ENCODE assay signal across 12 mouse cellular contexts in genomic region chr9:49961329-49961728, GRCm38 (mm10).
A peak's percentile ranks its signal among the peaks of the same experiment; 100 is the strongest.
DNase-seq lines count a peak whose midpoint lies in the region; ATAC-seq and TF ChIP-seq lines count a peak whose summit lies in the region.
"Had no signal": no experiment of that assay in that cellular context is flagged by ENCODE, and none has a peak within 500 bp of the region (broad histone marks: within the 10 kb centered on the region; RNA-seq: fewer than 3 reads in every experiment).

No protein-coding gene starts in this region.

- no peak for TF ChIP-seq POLR2A in cerebellum, adult 2 months (IDR thresholded peaks at IDR 0.05; ENCODE audit: borderline replicate concordance, insufficient read depth, low read length)

- H3K36me3 ChIP-seq in hindbrain, embryonic 13.5 days, result no peaks in the 10 kb centered on the region
- no peaks in the 10 kb centered on the region for H3K36me3 ChIP-seq in hindbrain, embryonic 14.5 days (replicated peaks; ENCODE audit: control insufficient read depth, insufficient read depth)
- no peaks in the 10 kb centered on the region for H3K36me3 ChIP-seq in neural tube, embryonic 11.5 days (ENCODE audit: control insufficient read depth, insufficient read depth, low read length)
- H3K36me3 ChIP-seq: embryonic facial prominence, embryonic 12.5 days had no signal

- H3K27me3 ChIP-seq in hindbrain, embryonic 13.5 days, result no peaks in the 10 kb centered on the region
- H3K27me3 ChIP-seq in hindbrain, embryonic 14.5 days (ENCODE audit: control insufficient read depth, insufficient read depth, low read length), result no peaks in the 10 kb centered on the region
- H3K27me3 ChIP-seq in neural tube, embryonic 11.5 days (ENCODE audit: control insufficient read depth, insufficient read depth, low read length), result no peaks in the 10 kb centered on the region
- no peaks in the 10 kb centered on the region for H3K27me3 ChIP-seq in cerebellum, adult 2 months (ENCODE audit: control insufficient read depth, insufficient read depth, low read length)

- no peaks in the 10 kb centered on the region for H3K9me3 ChIP-seq in hindbrain, embryonic 13.5 days
- no peaks in the 10 kb centered on the region for H3K9me3 ChIP-seq in hindbrain, embryonic 14.5 days (ENCODE audit: control insufficient read depth, low read length)
- H3K9me3 ChIP-seq in neural tube, embryonic 11.5 days (ENCODE audit: control insufficient read depth, low read length), result no peaks in the 10 kb centered on the region
- H3K9me3 ChIP-seq: embryonic facial prominence, embryonic 12.5 days had no signal

- no peak for ATAC-seq in hindbrain, embryonic 13.5 days (ENCODE audit: low FRiP score)
- no peak for ATAC-seq in hindbrain, embryonic 14.5 days (ENCODE audit: low FRiP score)
- ATAC-seq in neural tube, embryonic 11.5 days (ENCODE audit: insufficient read depth, low FRiP score, low TSS enrichment), result no peak
- ATAC-seq: forebrain, embryonic 16.5 days had no signal

- peak overlapping the region; percentile 52 for H3K27ac ChIP-seq in hindbrain, embryonic 13.5 days
- H3K27ac ChIP-seq in hindbrain, embryonic 14.5 days, result no peak overlapping the region
- 0 out of 2 replicates have a peak overlapping the region, but pooled peaks have one; percentile 5 for H3K27ac ChIP-seq in neural tube, embryonic 11.5 days (ENCODE audit: low read depth, low read length)
- no peak overlapping the region for H3K27ac ChIP-seq in cerebellum, adult 2 months (ENCODE audit: insufficient read depth, low read length)
- H3K27ac ChIP-seq: embryonic facial prominence, embryonic 12.5 days; layer of hippocampus, adult 2 months had no signal

- no peak overlapping the region for H3K9ac ChIP-seq in hindbrain, embryonic 13.5 days
- no peak overlapping the region for H3K9ac ChIP-seq in hindbrain, embryonic 14.5 days
- H3K9ac ChIP-seq in neural tube, embryonic 11.5 days (ENCODE audit: low read length), result no peak overlapping the region
- H3K9ac ChIP-seq: embryonic facial prominence, embryonic 12.5 days had no signal

- peaks cover 49% of the 10 kb centered on the region for H3K4me1 ChIP-seq in hindbrain, embryonic 13.5 days (replicated peaks)
- H3K4me1 ChIP-seq in hindbrain, embryonic 14.5 days (replicated peaks; ENCODE audit: control insufficient read depth, insufficient read depth, low read length), result peaks cover 32% of the 10 kb centered on the region
- H3K4me1 ChIP-seq in neural tube, embryonic 11.5 days (ENCODE audit: control insufficient read depth, insufficient read depth, low read length), result peaks cover 29% of the 10 kb centered on the region
- peaks cover 9% of the 10 kb centered on the region for H3K4me1 ChIP-seq in cerebellum, adult 2 months (ENCODE audit: control insufficient read depth, insufficient read depth, low read length)

- 43% methylated on average over 5 of the region's 5 CpGs for WGBS in hindbrain, embryonic 13.5 days
- 39% methylated on average over 5 of the region's 5 CpGs for WGBS in hindbrain, embryonic 14.5 days
- WGBS in neural tube, embryonic 11.5 days, result 25% methylated on average over 5 of the region's 5 CpGs
- WGBS in cerebellum, adult 2 months, result 90% methylated on average over 5 of the region's 5 CpGs

- H3K4me2 ChIP-seq in hindbrain, embryonic 13.5 days, result no peak overlapping the region
- H3K4me2 ChIP-seq in hindbrain, embryonic 14.5 days (replicated peaks), result no peak overlapping the region
- no peak overlapping the region for H3K4me2 ChIP-seq in neural tube, embryonic 11.5 days (ENCODE audit: low read depth)
- H3K4me2 ChIP-seq: embryonic facial prominence, embryonic 12.5 days had no signal

- no peak overlapping the region for H3K4me3 ChIP-seq in hindbrain, embryonic 13.5 days
- no peak overlapping the region for H3K4me3 ChIP-seq in hindbrain, embryonic 14.5 days (replicated peaks; ENCODE audit: low read length)
- H3K4me3 ChIP-seq in neural tube, embryonic 11.5 days (ENCODE audit: low read depth, low read length), result no peak overlapping the region
- H3K4me3 ChIP-seq in cerebellum, adult 2 months (replicated peaks; ENCODE audit: insufficient read depth, low read depth, low read length), result no peak overlapping the region
- H3K4me3 ChIP-seq: embryonic facial prominence, embryonic 12.5 days; layer of hippocampus, adult 2 months had no signal

- DNase-seq in hindbrain, embryonic 14.5 days (ENCODE audit: low spot score), result no peak
- no peak for DNase-seq in neural tube, embryonic 11.5 days (ENCODE audit: low spot score)
- no peak for DNase-seq in neural tube, embryonic 10.5 days (ENCODE audit: extremely low spot score, low spot score)
- DNase-seq in embryo, embryonic 11 days, result peak; percentile 12
- DNase-seq in layer of hippocampus, adult 11-12 months (ENCODE audit: low spot score), result no peak
- DNase-seq in cerebellum, adult 2 months, result no peak
- DNase-seq: B cell, adult 2 months; thymus, adult 18-20 months had no signal

- TF ChIP-seq CTCF in cerebellum, adult 2 months (IDR thresholded peaks at IDR 0.05; ENCODE audit: borderline replicate concordance, insufficient read depth, low read depth, low read length), result no peak

Comparison
In these comparisons a context has a peak if more than half of its experiments do, and no peak if none do; other contexts are left out.
1. H3K27ac ChIP-seq: peak in hindbrain, embryonic 13.5 days (single experiment) and neural tube, embryonic 11.5 days (single experiment); none in hindbrain, embryonic 14.5 days (single experiment) and cerebellum, adult 2 months (single experiment).